Mouse (Mus musculus): ENCODE measurements at regions not wholly inside any gene's neighbourhood (a gene's known extent, or its start where the extent isn't known, plus 50 kb on each side); places are given as distances from the start of the nearest gene placed in this dataset.

- Histone ChIP-seq H3K4me1 (ENCODE audit: insufficient read depth, low read length) (peaks cover 18% of the 10 kb centered on the region), H3K4me3 (ENCODE audit: low read length) (no peak overlapping the region), H3K9ac (replicated peaks; ENCODE audit: low read length) (no peak overlapping the region), H3K9me3 (ENCODE audit: low read length) (no peaks in the 10 kb centered on the region), H3K4me2 (replicated peaks; ENCODE audit: low read depth, low read length) (no peak overlapping the region), H3K36me3 (ENCODE audit: insufficient read depth, low read length) (no peaks in the 10 kb centered on the region), H3K27ac (ENCODE audit: low read length) (no peak overlapping the region), H3K27me3 (ENCODE audit: insufficient read depth, low read length) (no peaks in the 10 kb centered on the region)
- no peak for ATAC-seq (ENCODE audit: low FRiP score, low TSS enrichment)
- WGBS, result 58% methylated on average over 4 of the region's 4 CpGs
These were observed 213.8 kb upstream of the Atp2b1 start for GRCm38 (mm10) chr10:98700407-98700806.

GRCm38 (mm10) chr10:98701285-98701684, 212.9 kb upstream of the Atp2b1 start:
- no peak overlapping the region for H3K4me3 ChIP-seq (ENCODE audit: low read length)
- WGBS, result 30% methylated on average over 3 of the region's 3 CpGs
- no peak overlapping the region for H3K9ac ChIP-seq (replicated peaks; ENCODE audit: low read length)
- no peak overlapping the region for H3K4me2 ChIP-seq (replicated peaks; ENCODE audit: low read depth, low read length)
- no peaks in the 10 kb centered on the region for H3K27me3 ChIP-seq (ENCODE audit: insufficient read depth, low read length)
- ATAC-seq (ENCODE audit: low FRiP score, low TSS enrichment), result no peak
- H3K4me1 ChIP-seq (ENCODE audit: insufficient read depth, low read length), result peaks cover 18% of the 10 kb centered on the region
- H3K27ac ChIP-seq (ENCODE audit: low read length), result no peak overlapping the region
- no peaks in the 10 kb centered on the region for H3K36me3 ChIP-seq (ENCODE audit: insufficient read depth, low read length)
- H3K9me3 ChIP-seq (ENCODE audit: low read length), result no peaks in the 10 kb centered on the region

GRCm38 (mm10) chr10:98702470-98703215, 211.6 kb upstream of the Atp2b1 start:
- H3K4me2 ChIP-seq (replicated peaks; ENCODE audit: low read depth, low read length), result no peak overlapping the region
- H3K4me1 ChIP-seq (ENCODE audit: insufficient read depth, low read length), result peaks cover 18% of the 10 kb centered on the region
- H3K9me3 ChIP-seq (ENCODE audit: low read length), result no peaks in the 10 kb centered on the region
- no peaks in the 10 kb centered on the region for H3K27me3 ChIP-seq (ENCODE audit: insufficient read depth, low read length)
- H3K27ac ChIP-seq (ENCODE audit: low read length), result no peak overlapping the region
- H3K36me3 ChIP-seq (ENCODE audit: insufficient read depth, low read length), result no peaks in the 10 kb centered on the region
- no peak overlapping the region for H3K9ac ChIP-seq (replicated peaks; ENCODE audit: low read length)
- H3K4me3 ChIP-seq (ENCODE audit: low read length), result no peak overlapping the region
- no peak for ATAC-seq (ENCODE audit: low FRiP score, low TSS enrichment)
- WGBS, result 79% methylated on average over 5 of the region's 5 CpGs

GRCm38 (mm10) chr10:98703642-98704293, 210.4 kb upstream of the Atp2b1 start:
- Histone ChIP-seq H3K27ac (ENCODE audit: low read length) (no peak overlapping the region), H3K9ac (replicated peaks; ENCODE audit: low read length) (no peak overlapping the region), H3K27me3 (ENCODE audit: insufficient read depth, low read length) (no peaks in the 10 kb centered on the region), H3K4me1 (ENCODE audit: insufficient read depth, low read length) (peaks cover 18% of the 10 kb centered on the region), H3K4me3 (ENCODE audit: low read length) (no peak overlapping the region), H3K36me3 (ENCODE audit: insufficient read depth, low read length) (no peaks in the 10 kb centered on the region), H3K9me3 (ENCODE audit: low read length) (no peaks in the 10 kb centered on the region), H3K4me2 (replicated peaks; ENCODE audit: low read depth, low read length) (no peak overlapping the region)
- no peak for ATAC-seq (ENCODE audit: low FRiP score, low TSS enrichment)
- WGBS, result 71% methylated on average over 2 of the region's 2 CpGs

GRCm38 (mm10) chr10:98704559-98704958, 209.6 kb upstream of the Atp2b1 start:
- Histone ChIP-seq H3K27me3 (ENCODE audit: insufficient read depth, low read length) (no peaks in the 10 kb centered on the region), H3K4me2 (replicated peaks; ENCODE audit: low read depth, low read length) (no peak overlapping the region), H3K4me1 (ENCODE audit: insufficient read depth, low read length) (peaks cover 18% of the 10 kb centered on the region), H3K4me3 (ENCODE audit: low read length) (no peak overlapping the region), H3K9ac (replicated peaks; ENCODE audit: low read length) (no peak overlapping the region), H3K9me3 (ENCODE audit: low read length) (no peaks in the 10 kb centered on the region), H3K36me3 (ENCODE audit: insufficient read depth, low read length) (no peaks in the 10 kb centered on the region), H3K27ac (ENCODE audit: low read length) (no peak overlapping the region)
- ATAC-seq (ENCODE audit: low FRiP score, low TSS enrichment), result peak; percentile 35; the same call in 1 of the 2 replicates
- 82% methylated on average over 6 of the region's 6 CpGs for WGBS

- Histone ChIP-seq H3K27ac (ENCODE audit: low read length) (no peak overlapping the region), H3K4me2 (replicated peaks; ENCODE audit: low read depth, low read length) (no peak overlapping the region), H3K36me3 (ENCODE audit: insufficient read depth, low read length) (no peaks in the 10 kb centered on the region), H3K27me3 (ENCODE audit: insufficient read depth, low read length) (no peaks in the 10 kb centered on the region), H3K4me1 (ENCODE audit: insufficient read depth, low read length) (peaks cover 3% of the 10 kb centered on the region; the same call in 1 of the 2 replicates), H3K9me3 (ENCODE audit: low read length) (no peaks in the 10 kb centered on the region), H3K9ac (replicated peaks; ENCODE audit: low read length) (no peak overlapping the region), H3K4me3 (ENCODE audit: low read length) (no peak overlapping the region)
- no peak for ATAC-seq (ENCODE audit: low FRiP score, low TSS enrichment)
- WGBS, result 89% methylated on average over 4 of the region's 4 CpGs
These were observed 196.3 kb upstream of the Atp2b1 start for GRCm38 (mm10) chr10:98717856-98718255.

GRCm38 (mm10) chr10:98718706-98719105, 195.5 kb upstream of the Atp2b1 start:
- H3K4me1 ChIP-seq (ENCODE audit: insufficient read depth, low read length), result peaks cover 3% of the 10 kb centered on the region; the same call in 1 of the 2 replicates
- 93% methylated on average over 4 of the region's 4 CpGs for WGBS
- H3K27me3 ChIP-seq (ENCODE audit: insufficient read depth, low read length), result no peaks in the 10 kb centered on the region
- no peak overlapping the region for H3K27ac ChIP-seq (ENCODE audit: low read length)
- H3K9ac ChIP-seq (replicated peaks; ENCODE audit: low read length), result no peak overlapping the region
- no peaks in the 10 kb centered on the region for H3K36me3 ChIP-seq (ENCODE audit: insufficient read depth, low read length)
- H3K9me3 ChIP-seq (ENCODE audit: low read length), result no peaks in the 10 kb centered on the region
- H3K4me2 ChIP-seq (replicated peaks; ENCODE audit: low read depth, low read length), result no peak overlapping the region
- ATAC-seq (ENCODE audit: low FRiP score, low TSS enrichment), result no peak
- no peak overlapping the region for H3K4me3 ChIP-seq (ENCODE audit: low read length)

GRCm38 (mm10) chr10:98720256-98721005, 193.8 kb upstream of the Atp2b1 start:
- H3K9ac ChIP-seq (replicated peaks; ENCODE audit: low read length), result no peak overlapping the region
- no peaks in the 10 kb centered on the region for H3K36me3 ChIP-seq (ENCODE audit: insufficient read depth, low read length)
- no peaks in the 10 kb centered on the region for H3K9me3 ChIP-seq (ENCODE audit: low read length)
- H3K4me1 ChIP-seq (ENCODE audit: insufficient read depth, low read length), result peaks cover 3% of the 10 kb centered on the region; the same call in 1 of the 2 replicates
- 41% methylated on average over 6 of the region's 6 CpGs for WGBS
- ATAC-seq (ENCODE audit: low FRiP score, low TSS enrichment), result peak; percentile 39; the same call in 1 of the 2 replicates
- no peak overlapping the region for H3K27ac ChIP-seq (ENCODE audit: low read length)
- H3K4me2 ChIP-seq (replicated peaks; ENCODE audit: low read depth, low read length), result no peak overlapping the region
- H3K27me3 ChIP-seq (ENCODE audit: insufficient read depth, low read length), result no peaks in the 10 kb centered on the region
- no peak overlapping the region for H3K4me3 ChIP-seq (ENCODE audit: low read length)

GRCm38 (mm10) chr10:98725110-98725509, 189.1 kb upstream of the Atp2b1 start:
- H3K36me3 ChIP-seq (ENCODE audit: insufficient read depth, low read length), result no peaks in the 10 kb centered on the region
- no peaks in the 10 kb centered on the region for H3K27me3 ChIP-seq (ENCODE audit: insufficient read depth, low read length)
- peaks cover 3% of the 10 kb centered on the region; the same call in 1 of the 2 replicates for H3K4me1 ChIP-seq (ENCODE audit: insufficient read depth, low read length)
- H3K4me3 ChIP-seq (ENCODE audit: low read length), result no peak overlapping the region
- H3K27ac ChIP-seq (ENCODE audit: low read length), result no peak overlapping the region
- H3K9ac ChIP-seq (replicated peaks; ENCODE audit: low read length), result no peak overlapping the region
- WGBS, result 83% methylated on average over 5 of the region's 5 CpGs
- H3K4me2 ChIP-seq (replicated peaks; ENCODE audit: low read depth, low read length), result no peak overlapping the region
- H3K9me3 ChIP-seq (ENCODE audit: low read length), result no peaks in the 10 kb centered on the region
- ATAC-seq (ENCODE audit: low FRiP score, low TSS enrichment), result no peak
